Mouse (Mus musculus) kidney, embryonic 14.5 days (tissue): ENCODE measurements around the gene Bco2. TPM values are rescaled to one million over a fixed set of nuclear protein-coding genes. Genes with fewer than 3 reads are reported as not detected.

Source experiments
- polyA plus RNA-seq: library from polyadenylated mRNA; unstranded; fragments of >200 nt; fragmentation: Nextera tagmentation; extraction: Ambion mirVana; gene quantifications from 2 replicates; pipeline ENCODE4 v1.2.1, GENCODE M21; 2014

The Bco2 gene
- polyA plus RNA-seq, 1 experiment from 2014 or later = 0.16 TPM

Other genes starting within 250 kb of the Bco2 start
- gene Rpl10-ps3, start 210.2 kb downstream of the Bco2 start, polyA plus RNA-seq = 335 and 349 TPM in 2 replicates
- 32.1 and 36.7 TPM in 2 replicates for gene Plet1, start 60.7 kb downstream of the Bco2 start, polyA plus RNA-seq
- 85.3 and 89.4 TPM in 2 replicates for gene Pts, start 26.5 kb downstream of the Bco2 start, polyA plus RNA-seq
- 0.88 and 1.2 TPM in 2 replicates for gene Il18, start 354 bp downstream of the Bco2 start, polyA plus RNA-seq
- gene Tex12, start 6.1 kb upstream of the Bco2 start, polyA plus RNA-seq = not detected in 2 replicates
- gene Sdhd, start 48.6 kb upstream of the Bco2 start, polyA plus RNA-seq = 365 and 387 TPM in 2 replicates
- gene Timm8b, start 48.7 kb upstream of the Bco2 start, polyA plus RNA-seq = 301 and 415 TPM in 2 replicates
- 6.1 and 8.1 TPM in 2 replicates for gene Pih1d2, start 62.1 kb upstream of the Bco2 start, polyA plus RNA-seq
- 28.4 and 28.5 TPM in 2 replicates for gene Nkapd1, start 62.3 kb upstream of the Bco2 start, polyA plus RNA-seq
- gene Dlat, start 104.6 kb upstream of the Bco2 start, polyA plus RNA-seq = 48.1 and 60.9 TPM in 2 replicates
- 5.7 and 10.3 TPM in 2 replicates for gene Dixdc1, start 184.3 kb upstream of the Bco2 start, polyA plus RNA-seq
- 8.7 and 9.3 TPM in 2 replicates for gene 2310030G06Rik, start 191.4 kb upstream of the Bco2 start, polyA plus RNA-seq
- 15.7 and 20.6 TPM in 2 replicates for gene Cryab, start 196.1 kb upstream of the Bco2 start, polyA plus RNA-seq
- 0.72 and 1.0 TPM in 2 replicates for gene Hspb2, start 197.2 kb upstream of the Bco2 start, polyA plus RNA-seq
- 11.1 and 11.5 TPM in 2 replicates for gene Fdxacb1, start 213.1 kb upstream of the Bco2 start, polyA plus RNA-seq
- gene Alg9, start 219.8 kb upstream of the Bco2 start, polyA plus RNA-seq = 23.6 and 44.2 TPM in 2 replicates
- 35.7 and 37.8 TPM in 2 replicates for gene 1110032A03Rik, start 220.3 kb upstream of the Bco2 start, polyA plus RNA-seq